Mouse (Mus musculus): ENCODE data around the gene Cyp2d10.

- TF ChIP-seq HCFC1 (IDR thresholded peaks at IDR 0.05; ENCODE audit: borderline replicate concordance, insufficient read depth, low read length) (no peak), ZC3H11A (IDR thresholded peaks at IDR 0.05; ENCODE audit: borderline replicate concordance, low read depth, low read length) (no peak), MAFK (IDR thresholded peaks at IDR 0.05; ENCODE audit: insufficient read depth, low read depth, low read length) (no peak), CHD2 (IDR thresholded peaks at IDR 0.05; ENCODE audit: low read depth, low read length) (no peak), ZNF384 (IDR thresholded peaks at IDR 0.05; ENCODE audit: low read depth, low read length) (no peak)
These were observed 48.3 kb downstream of the Cyp2d10 start for GRCm38 (mm10) chr15:82358431-82359260.

All from ES-E14 (cell line).